Mouse (Mus musculus) embryonic fibroblast, embryonic 13.5 days (primary cell): ENCODE results near the gene Dgki. TPM values are rescaled to one million over a fixed set of nuclear protein-coding genes. Genes with fewer than 3 reads are reported as not detected.

Source experiments
- H3K27ac ChIP-seq: 2 replicates; pipeline ENCODE4 v1.5.1; 2012; ENCODE audit warnings: low read length, control low read depth, inconsistent platforms; ENCODE audit not compliant: insufficient read depth
- H3K4me1 ChIP-seq: 2 replicates; pipeline ENCODE4 v1.6.1; 2011; ENCODE audit warnings: low read length; ENCODE audit not compliant: control insufficient read depth, insufficient read depth
- H3K4me3 ChIP-seq: 2 replicates; pipeline ENCODE4 v1.5.1; 2011; ENCODE audit warnings: mild to moderate bottlenecking, control low read depth, low read length; ENCODE audit not compliant: insufficient read depth
- CTCF ChIP-seq: IDR thresholded peaks from 2 replicates; pipeline ENCODE4 v1.5.1; 2011; ENCODE audit warnings: mild to moderate bottlenecking, control low read depth, low read length, moderate library complexity, borderline replicate concordance; ENCODE audit not compliant: insufficient read depth
- POLR2A ChIP-seq: IDR thresholded peaks from 2 replicates; pipeline ENCODE4 v1.6.1; 2011; ENCODE audit warnings: low read depth, mild to moderate bottlenecking, control low read depth, low read length, moderate library complexity
- polyA plus RNA-seq: library from polyadenylated mRNA; stranded (reverse); fragments of >200 nt; gene quantifications from 2 replicates; pipeline ENCODE4 v1.2.4, GENCODE M21; 2011; ENCODE audit warnings: low read depth; ENCODE audit not compliant: missing spikeins, insufficient read length

Dgki gene
- polyA plus RNA-seq, 1 experiment, result 0.33 TPM

DNA sequence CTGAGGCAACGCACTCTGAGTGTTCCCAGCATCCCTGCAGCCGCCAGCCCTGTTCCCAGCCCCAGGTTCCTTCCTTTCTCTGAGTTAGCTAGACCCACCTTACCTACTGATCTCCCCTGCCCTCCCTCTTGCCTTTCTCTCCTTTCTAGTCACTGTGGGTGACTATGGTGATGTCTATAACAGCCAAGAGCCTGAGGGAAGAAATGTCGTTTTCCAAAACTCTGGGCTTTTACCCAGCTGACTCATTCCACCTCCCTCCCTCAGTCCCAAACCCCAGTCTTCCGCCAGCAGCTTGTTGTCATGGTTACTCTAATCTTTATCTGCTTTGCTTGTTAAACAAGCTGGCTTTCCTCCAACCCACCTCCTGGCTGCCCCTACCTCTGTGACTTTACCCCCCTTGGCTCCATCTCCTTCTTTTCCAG, 83.6 kb downstream of the Dgki start:
- TF ChIP-seq POLR2A (no peak), CTCF (no peak)
- H3K4me3 ChIP-seq, result no peak overlapping the region
- peak overlapping the region; percentile 65 for H3K27ac ChIP-seq
- peaks cover 15% of the 10 kb centered on the region for H3K4me1 ChIP-seq

DNA sequence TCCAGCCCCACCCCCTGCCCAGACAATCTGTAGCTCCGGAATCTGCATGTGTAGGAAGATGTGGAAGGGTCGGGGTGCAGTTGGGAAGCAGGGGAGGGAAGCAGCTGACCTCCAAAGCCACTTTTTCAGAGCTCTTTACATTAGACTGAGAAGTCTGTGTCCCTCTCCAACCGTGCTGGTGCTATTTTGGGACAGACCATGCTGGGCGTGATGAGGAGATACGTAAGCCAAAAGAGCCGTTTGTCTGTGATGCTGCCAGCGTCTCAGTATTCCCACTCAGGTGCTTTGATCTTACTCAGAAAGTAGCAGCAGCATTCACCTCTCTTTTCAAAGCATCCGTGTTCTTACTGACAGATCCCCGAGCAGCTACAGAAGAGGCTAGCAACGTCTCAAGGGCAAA, 84.3 kb downstream of the Dgki start:
- Histone ChIP-seq H3K4me1 (peaks cover 15% of the 10 kb centered on the region), H3K27ac (peak overlapping the region; percentile 65), H3K4me3 (no peak overlapping the region)
- no peak for TF ChIP-seq CTCF
- TF ChIP-seq POLR2A, result no peak

DNA sequence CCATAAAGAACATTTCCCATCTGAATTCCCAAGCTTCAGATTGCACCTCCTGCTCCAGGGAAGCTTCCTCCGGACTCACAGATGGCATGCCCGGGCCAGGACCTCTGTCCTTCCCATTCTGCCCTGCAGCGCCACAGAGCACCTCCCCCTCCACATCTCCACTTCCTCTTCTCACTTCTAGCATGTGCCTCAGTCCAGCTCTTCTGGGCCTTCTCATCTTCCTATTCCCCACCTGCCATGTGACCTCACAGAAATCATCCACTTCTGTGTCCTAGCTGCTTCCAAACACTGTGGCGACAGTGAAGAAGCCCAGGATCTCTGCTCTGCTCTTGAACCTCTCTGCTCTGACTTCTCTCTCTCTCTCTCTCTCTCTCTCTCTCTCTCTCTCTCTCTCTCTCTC, 87.1 kb downstream of the Dgki start:
- Histone ChIP-seq H3K4me3 (no peak overlapping the region), H3K4me1 (peaks cover 15% of the 10 kb centered on the region), H3K27ac (no peak overlapping the region)
- TF ChIP-seq POLR2A, result no peak
- no peak for TF ChIP-seq CTCF

DNA sequence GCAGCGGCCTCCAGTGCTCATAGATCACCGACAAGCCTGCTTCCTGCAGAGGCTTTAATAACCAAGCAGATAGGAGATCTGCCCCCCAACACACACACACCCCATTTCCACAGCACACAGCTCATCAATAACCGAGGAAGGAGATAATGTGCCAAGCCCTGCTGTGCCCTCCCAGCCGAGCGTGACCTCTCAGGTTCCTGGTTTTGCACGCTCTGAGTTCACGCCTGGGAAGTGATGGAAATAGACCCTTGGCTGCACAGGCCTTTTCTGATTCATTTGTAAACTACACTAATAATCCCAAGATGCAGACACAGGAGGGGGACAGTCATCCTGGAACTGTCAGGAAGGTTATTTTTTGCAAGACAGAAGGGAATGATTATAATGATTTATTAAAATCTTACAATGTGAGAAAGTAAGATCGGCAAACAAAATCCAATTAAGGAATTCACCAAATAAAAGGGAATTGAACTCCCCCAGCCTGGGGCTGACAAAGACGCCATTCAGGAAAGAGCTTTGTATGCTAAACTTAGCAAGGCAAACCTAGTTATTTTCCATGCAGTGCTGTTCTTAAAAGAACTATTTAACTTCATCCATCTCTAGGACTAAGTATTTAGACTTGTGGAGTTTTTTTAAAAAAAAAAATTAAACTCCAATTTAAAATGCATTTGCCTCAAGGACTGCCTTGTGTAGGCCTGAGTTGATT, 88.3 kb downstream of the Dgki start:
- H3K4me3 ChIP-seq, result no peak overlapping the region
- H3K27ac ChIP-seq, result no peak overlapping the region
- H3K4me1 ChIP-seq, result peaks cover 15% of the 10 kb centered on the region
- no peak for TF ChIP-seq POLR2A
- no peak for TF ChIP-seq CTCF

DNA sequence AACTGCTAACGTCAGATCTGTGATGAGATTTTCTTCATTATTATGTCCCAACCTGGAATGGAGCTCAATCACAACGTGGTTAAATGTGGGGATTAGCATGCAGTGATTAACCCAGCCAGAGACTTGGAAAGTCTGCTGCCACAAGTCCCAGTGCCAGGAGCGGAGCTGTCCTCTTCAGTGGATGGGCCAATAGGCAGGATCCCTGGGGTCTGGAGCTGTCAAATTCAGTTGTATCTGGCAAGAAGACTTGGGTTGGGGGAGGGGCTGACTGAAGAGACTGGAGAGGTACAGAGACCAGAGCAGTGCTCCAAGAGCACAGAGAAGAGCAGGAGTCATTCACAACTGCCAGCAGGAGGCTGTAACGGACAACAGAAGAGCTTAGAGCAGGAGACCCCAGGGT, 97.1 kb downstream of the Dgki start:
- TF ChIP-seq CTCF (no peak), POLR2A (no peak)
- H3K4me3 ChIP-seq, result no peak overlapping the region
- H3K4me1 ChIP-seq, result peaks cover 7% of the 10 kb centered on the region
- H3K27ac ChIP-seq, result no peak overlapping the region

DNA sequence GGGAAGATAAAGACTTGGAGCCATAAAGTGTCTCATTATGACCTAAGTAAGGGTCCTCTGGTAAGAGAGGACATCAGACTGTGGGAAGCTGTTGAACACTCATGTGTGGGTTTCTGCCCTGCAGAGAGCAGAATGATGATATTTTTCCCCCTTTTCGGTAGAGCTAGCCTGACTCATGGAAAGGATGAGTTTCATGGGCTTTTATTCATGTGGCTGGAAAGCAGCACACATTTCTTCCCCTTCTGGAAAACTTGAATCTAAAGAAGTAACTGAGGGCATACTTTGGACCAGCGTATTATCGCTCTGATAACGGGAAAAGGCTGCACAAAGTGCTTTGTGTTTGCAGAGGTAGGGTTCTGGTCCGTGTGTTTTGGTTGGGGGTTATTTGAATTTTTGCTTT, 99.1 kb downstream of the Dgki start:
- H3K4me1 ChIP-seq, result peaks cover 7% of the 10 kb centered on the region
- no peak for TF ChIP-seq POLR2A
- no peak for TF ChIP-seq CTCF
- H3K4me3 ChIP-seq, result no peak overlapping the region
- no peak overlapping the region for H3K27ac ChIP-seq

DNA sequence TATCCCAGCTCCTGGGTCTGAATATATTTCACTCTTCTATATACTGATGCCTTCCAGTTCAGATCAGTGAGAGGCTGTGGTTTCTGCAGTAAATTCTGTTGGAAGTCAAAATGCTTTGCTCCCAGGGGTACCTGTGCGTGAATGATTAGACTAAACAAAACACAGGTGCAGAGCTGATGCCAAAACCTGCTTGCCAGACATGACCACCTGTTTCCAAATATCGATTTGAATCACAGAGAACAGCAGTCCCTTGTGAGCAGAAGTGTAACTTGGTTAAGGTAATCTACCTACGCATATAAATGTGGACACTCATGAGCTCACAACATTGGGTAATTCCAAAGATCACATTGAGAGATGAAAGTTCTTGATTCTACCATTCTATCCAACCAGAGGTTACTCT, 100.5 kb downstream of the Dgki start:
- Histone ChIP-seq H3K4me1 (peaks cover 7% of the 10 kb centered on the region), H3K4me3 (no peak overlapping the region), H3K27ac (no peak overlapping the region)
- no peak for TF ChIP-seq POLR2A
- TF ChIP-seq CTCF, result no peak

DNA sequence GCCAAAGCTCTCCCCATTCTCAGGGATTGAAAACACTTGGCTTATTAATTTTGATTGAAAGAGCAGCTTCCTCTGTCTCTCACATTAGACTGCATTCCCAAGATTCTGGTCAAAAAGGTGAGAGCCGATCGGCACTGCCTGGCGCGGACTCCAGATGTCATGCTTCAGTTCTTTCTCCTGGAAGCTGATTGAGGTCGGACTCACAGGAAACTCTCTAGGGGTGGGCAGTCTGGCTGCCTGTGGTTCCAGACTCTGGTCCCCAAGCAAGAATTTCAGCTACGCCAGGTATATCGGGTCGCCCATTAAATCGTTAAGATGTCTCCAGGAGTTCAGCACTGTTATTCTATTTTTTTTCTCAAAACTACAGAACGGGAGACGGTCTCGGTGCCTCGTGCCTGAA, 102.2 kb downstream of the Dgki start:
- Histone ChIP-seq H3K4me3 (no peak overlapping the region), H3K4me1 (peaks cover 7% of the 10 kb centered on the region), H3K27ac (no peak overlapping the region)
- TF ChIP-seq CTCF (no peak), POLR2A (no peak)

DNA sequence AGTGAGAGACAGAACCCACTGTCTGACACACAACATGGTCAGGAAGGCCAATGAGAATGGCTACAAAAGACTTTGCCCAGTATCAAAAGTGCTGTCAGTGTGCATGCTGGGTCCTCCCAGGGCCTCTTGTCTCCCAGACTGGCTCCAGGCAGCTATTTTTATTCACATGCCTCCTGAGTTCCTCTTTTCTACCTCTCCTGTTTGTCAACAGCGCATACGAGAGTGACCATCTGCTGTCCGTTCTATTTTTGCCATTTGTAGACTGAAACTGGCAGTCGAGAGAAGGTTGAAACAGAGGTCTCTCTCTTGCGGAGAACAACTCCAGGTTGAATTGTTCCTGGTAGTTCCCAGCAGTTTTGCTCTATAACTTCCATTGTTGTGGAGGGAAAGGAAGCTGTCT, 103.1 kb downstream of the Dgki start:
- H3K4me1 ChIP-seq, result peaks cover 7% of the 10 kb centered on the region
- TF ChIP-seq POLR2A (no peak), CTCF (no peak)
- no peak overlapping the region for H3K27ac ChIP-seq
- no peak overlapping the region for H3K4me3 ChIP-seq

DNA sequence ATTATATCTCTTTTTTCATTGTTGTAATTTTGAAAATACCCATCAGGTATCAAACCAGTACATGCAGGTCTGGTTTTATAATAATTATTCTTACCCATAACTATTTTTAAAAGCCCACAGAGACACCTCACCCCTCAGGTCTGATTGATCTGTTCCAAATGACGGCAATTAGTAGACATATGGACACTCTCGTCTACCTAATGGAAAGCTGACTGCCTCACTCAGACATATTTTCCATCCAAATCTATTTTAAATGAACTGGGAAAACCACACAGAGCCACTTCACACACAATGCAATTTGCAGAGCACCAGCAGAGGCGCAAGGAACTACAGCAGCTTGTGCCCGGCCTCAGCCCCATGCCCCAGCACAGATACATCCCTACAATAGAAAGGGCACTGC, 104.2 kb downstream of the Dgki start:
- no peak overlapping the region for H3K4me3 ChIP-seq
- no peak for TF ChIP-seq POLR2A
- TF ChIP-seq CTCF, result no peak

DNA sequence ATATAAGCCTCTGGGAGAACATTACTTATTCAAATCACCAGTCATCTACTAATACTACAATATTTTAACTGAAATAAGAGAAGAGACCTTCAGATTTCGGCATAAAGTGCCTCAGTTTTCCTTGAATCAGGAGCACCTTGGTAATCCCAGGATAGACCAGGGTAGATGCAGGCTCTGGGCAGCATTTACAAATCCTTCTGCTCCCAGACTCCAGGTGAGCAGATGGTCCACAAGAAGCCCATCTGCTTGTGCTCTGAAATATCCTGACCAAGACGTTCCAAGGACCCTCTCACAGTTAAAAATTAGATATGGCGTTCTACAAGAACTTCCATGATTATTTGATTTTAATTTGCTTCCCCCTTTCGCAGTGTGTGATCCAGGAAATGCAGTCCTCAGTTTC, 118.0 kb downstream of the Dgki start:
- Histone ChIP-seq H3K27ac (no peak overlapping the region), H3K4me3 (no peak overlapping the region)
- TF ChIP-seq POLR2A (no peak), CTCF (no peak)

More for the DNA sequence above, 104.2 kb downstream of the Dgki start:
- peaks cover 7% of the 10 kb centered on the region for H3K4me1 ChIP-seq
- H3K27ac ChIP-seq, result no peak overlapping the region

More for the DNA sequence above, 118.0 kb downstream of the Dgki start:
- no peaks in the 10 kb centered on the region for H3K4me1 ChIP-seq
